8 mouse cellular contexts compared by ENCODE assay signal in genomic region chr2:118901175-118902031, GRCm38 (mm10). TPM values are rescaled to one million over a fixed set of nuclear protein-coding genes. Genes with fewer than 3 reads are reported as not detected.
A peak's percentile ranks its signal among the peaks of the same experiment; 100 is the strongest.
DNase-seq lines count a peak whose midpoint lies in the region; ATAC-seq and TF ChIP-seq lines count a peak whose summit lies in the region.

No protein-coding gene starts in this region.

- peak; percentile 94 for ATAC-seq in forebrain, postnatal 0 days
- peak; percentile 94 for ATAC-seq in lung, embryonic 16.5 days (ENCODE audit: low read depth)

- peak; percentile 97 for DNase-seq in MEL (ENCODE audit: low read depth, low spot score)
- DNase-seq in cerebellum, adult 2 months: peak; percentile 98 to 99
- DNase-seq in forebrain, postnatal 0 days: peak; percentile 96
- DNase-seq in heart, postnatal 4 days: peak; percentile 98
- peak; percentile 82 for DNase-seq in layer of hippocampus, adult 9-10 months (ENCODE audit: low spot score)
- DNase-seq in ovary, postnatal 10 days (ENCODE audit: low spot score): peak; percentile 93
- peak; percentile 97 for DNase-seq in thymus, postnatal 10 days (ENCODE audit: low spot score in 2 of 2)

- H3K36me3 ChIP-seq in MEL (ENCODE audit: control insufficient read depth in 1 of 2, insufficient read depth in 2 of 2, low read length in 2 of 2): peaks cover 0 to 24% of the 10 kb centered on the region in 2 experiments; a peak in 2 of 4 replicates
- no peaks in the 10 kb centered on the region for H3K36me3 ChIP-seq in forebrain, postnatal 0 days (ENCODE audit: insufficient read depth)
- H3K36me3 ChIP-seq in lung, embryonic 16.5 days (ENCODE audit: control insufficient read depth, insufficient read depth, low read length): no peaks in the 10 kb centered on the region

- TF ChIP-seq RAD21 in MEL (IDR thresholded peaks at IDR 0.05; ENCODE audit: low read depth, low read length): no peak

- TF ChIP-seq CTCF in MEL (IDR thresholded peaks at IDR 0.05 in 2 of 3, conservative IDR thresholded peaks at IDR 0.05 in 1 of 3; ENCODE audit: control insufficient read depth in 1 of 3, insufficient read depth in 1 of 3, low read depth in 2 of 3, low read length in 3 of 3, poor library complexity in 1 of 3, severe bottlenecking in 1 of 3): peak in 1 of 3 experiments; percentile 35; a peak in 2 of 6 replicates
- TF ChIP-seq CTCF in cerebellum, adult 2 months (IDR thresholded peaks at IDR 0.05; ENCODE audit: borderline replicate concordance, insufficient read depth, low read depth, low read length): no peak
- TF ChIP-seq CTCF in forebrain, postnatal 0 days (IDR thresholded peaks at IDR 0.05; ENCODE audit: low read depth): no peak; the same call in 1 of the 2 replicates

- H3K27ac ChIP-seq in MEL (ENCODE audit: control insufficient read depth, low read depth, low read length): peak overlapping the region; percentile 45
- H3K27ac ChIP-seq in cerebellum, adult 2 months (ENCODE audit: insufficient read depth, low read length): peak overlapping the region; percentile 77
- peak overlapping the region; percentile 88 for H3K27ac ChIP-seq in forebrain, postnatal 0 days (ENCODE audit: low read depth, low read length)
- H3K27ac ChIP-seq in lung, embryonic 16.5 days (ENCODE audit: low read length): peak overlapping the region; percentile 59

- H3K79me2 ChIP-seq in MEL (ENCODE audit: control insufficient read depth, insufficient read depth, low read length, poor library complexity): peaks cover 35% of the 10 kb centered on the region

- H3K9ac ChIP-seq in MEL (ENCODE audit: control insufficient read depth, low read depth, low read length, poor library complexity, severe bottlenecking): peak overlapping the region; percentile 96
- peak overlapping the region; percentile 80 for H3K9ac ChIP-seq in forebrain, postnatal 0 days
- H3K9ac ChIP-seq in lung, embryonic 16.5 days (ENCODE audit: low read length): peak overlapping the region; percentile 81

- no peaks in the 10 kb centered on the region for H3K9me3 ChIP-seq in MEL (replicated peaks; ENCODE audit: insufficient read depth, low read length)
- no peaks in the 10 kb centered on the region for H3K9me3 ChIP-seq in forebrain, postnatal 0 days (ENCODE audit: low read length)
- no peaks in the 10 kb centered on the region for H3K9me3 ChIP-seq in lung, embryonic 16.5 days (ENCODE audit: control insufficient read depth, low read length)

- peaks cover 3 to 38% of the 10 kb centered on the region in 2 experiments for H3K4me1 ChIP-seq in MEL (ENCODE audit: control insufficient read depth in 1 of 2, insufficient read depth in 2 of 2, low read length in 2 of 2)
- peaks cover 25% of the 10 kb centered on the region for H3K4me1 ChIP-seq in cerebellum, adult 2 months (ENCODE audit: control insufficient read depth, insufficient read depth, low read length)
- peaks cover 32% of the 10 kb centered on the region for H3K4me1 ChIP-seq in forebrain, postnatal 0 days (ENCODE audit: insufficient read depth)
- peaks cover 32% of the 10 kb centered on the region for H3K4me1 ChIP-seq in lung, embryonic 16.5 days (replicated peaks; ENCODE audit: control insufficient read depth, insufficient read depth, low read length)

- peak overlapping the region; percentile 94 for H3K4me2 ChIP-seq in forebrain, postnatal 0 days (ENCODE audit: low read depth)
- H3K4me2 ChIP-seq in lung, embryonic 16.5 days (ENCODE audit: low read depth, low read length): peak overlapping the region; percentile 97

- TF ChIP-seq EP300 in MEL (IDR thresholded peaks at IDR 0.05; ENCODE audit: low read depth in 1 of 2, low read length in 2 of 2): no peak

- peak; percentile 24 to 56; a peak in 1 of 4 replicates for TF ChIP-seq POLR2A in MEL (IDR thresholded peaks at IDR 0.05; ENCODE audit: control insufficient read depth in 1 of 2, insufficient read depth in 1 of 2, low read depth in 1 of 2, low read length in 2 of 2, poor library complexity in 1 of 2)
- TF ChIP-seq POLR2A in cerebellum, adult 2 months (IDR thresholded peaks at IDR 0.05; ENCODE audit: borderline replicate concordance, insufficient read depth, low read length): 0 out of 2 replicates have a peak, but pooled peaks have one; percentile 27

- H3K4me3 ChIP-seq in MEL (ENCODE audit: control insufficient read depth in 1 of 2, insufficient read depth in 1 of 2, low read depth in 2 of 2, low read length in 2 of 2): peak overlapping the region; percentile 86 to 99
- peak overlapping the region; percentile 72 for H3K4me3 ChIP-seq in cerebellum, adult 2 months (replicated peaks; ENCODE audit: insufficient read depth, low read depth, low read length)
- peak overlapping the region; percentile 90 for H3K4me3 ChIP-seq in forebrain, postnatal 0 days (ENCODE audit: low read depth, low read length)
- H3K4me3 ChIP-seq in lung, embryonic 16.5 days (ENCODE audit: low read length): peak overlapping the region; percentile 86

- 1% methylated on average over 72 of the region's 120 CpGs for WGBS in cerebellum, adult 2 months
- 3% methylated on average over 82 of the region's 120 CpGs for WGBS in forebrain, postnatal 0 days
- under 1% methylated on average over 56 of the region's 120 CpGs for WGBS in lung, embryonic 16.5 days

- no peaks in the 10 kb centered on the region; a peak in 1 of 4 replicates for H3K27me3 ChIP-seq in MEL (ENCODE audit: control insufficient read depth in 1 of 2, insufficient read depth in 2 of 2, low read length in 2 of 2)
- H3K27me3 ChIP-seq in cerebellum, adult 2 months (ENCODE audit: control insufficient read depth, insufficient read depth, low read length): no peaks in the 10 kb centered on the region
- H3K27me3 ChIP-seq in forebrain, postnatal 0 days (ENCODE audit: insufficient read depth, low read length): peaks cover 38% of the 10 kb centered on the region
- peaks cover 35% of the 10 kb centered on the region for H3K27me3 ChIP-seq in lung, embryonic 16.5 days (ENCODE audit: control insufficient read depth, insufficient read depth, low read depth, low read length)

TF ChIP-seq in MEL, 35 proteins besides CTCF, POLR2A, EP300 and RAD21 (continues in another document):
- TF ChIP-seq CHD2 (IDR thresholded peaks at IDR 0.05; ENCODE audit: low read length) (peak; percentile 30; the same call in 1 of the 2 replicates), MXI1 (IDR thresholded peaks at IDR 0.05; ENCODE audit: low read depth, low read length) (peak; percentile 60), JUND (IDR thresholded peaks at IDR 0.05; ENCODE audit: low read depth, low read length) (no peak), BHLHE40 (IDR thresholded peaks at IDR 0.05; ENCODE audit: borderline replicate concordance, low read depth, low read length) (no peak), ELF1 (IDR thresholded peaks at IDR 0.05; ENCODE audit: low read depth, low read length) (peak; percentile 90), KAT2A (conservative IDR thresholded peaks at IDR 0.05; ENCODE audit: low read depth, low read length) (no peak), NRF1 (IDR thresholded peaks at IDR 0.05; ENCODE audit: insufficient read depth, low read depth, low read length, poor library complexity, severe bottlenecking) (peak; percentile 32; the same call in 1 of the 2 replicates), POLR2AphosphoS5 (IDR thresholded peaks at IDR 0.05; ENCODE audit: borderline replicate concordance, low read depth, low read length) (no peak), POLR2AphosphoS2 (IDR thresholded peaks at IDR 0.05; ENCODE audit: low read length) (no peak), SIN3A (IDR thresholded peaks at IDR 0.05; ENCODE audit: low read length) (no peak), MAX (IDR thresholded peaks at IDR 0.05; ENCODE audit: low read length) (no peak), NELFE (IDR thresholded peaks at IDR 0.05; ENCODE audit: low read depth, low read length) (peak; percentile 65; the same call in 1 of the 2 replicates), UBTF (IDR thresholded peaks at IDR 0.05; ENCODE audit: borderline replicate concordance, insufficient read depth, low read depth, low read length) (peak; percentile 73; the same call in 1 of the 2 replicates), MYB (IDR thresholded peaks at IDR 0.05; ENCODE audit: low read depth, low read length) (no peak), HCFC1 (IDR thresholded peaks at IDR 0.05; ENCODE audit: low read depth, low read length) (peak; percentile 71), MAZ (IDR thresholded peaks at IDR 0.05; ENCODE audit: low read depth, low read length) (peak; percentile 51; the same call in 1 of the 2 replicates), TAL1 (IDR thresholded peaks at IDR 0.05; ENCODE audit: low read length) (no peak), ZC3H11A (IDR thresholded peaks at IDR 0.05; ENCODE audit: low read depth, low read length) (no peak)

RNA-seq across cellular contexts. Expression of gene Bahd1, which starts 1.2 kb away (rescaled TPM):
- total RNA-seq in MEL (2012; rRNA removed): 8.0 and 9.5 TPM in 2 replicates
- polyA plus RNA-seq in MEL (2012; ENCODE audit: insufficient read depth in 1 of 2, insufficient read length in 2 of 2, low read depth in 1 of 2, low replicate concordance in 2 of 2, missing spikeins in 1 of 2): 10 to 100 TPM in 1 of 2 experiments, not detected in 1; 24.7 TPM
- polyA plus RNA-seq in cerebellum, adult 2 months (2012; rRNA removed): 16.6 and 16.7 TPM in 2 replicates
- 18.0 and 19.9 TPM in 2 replicates for total RNA-seq in forebrain, postnatal 0 days (2014; rRNA removed)
- 4.6 and 5.1 TPM in 2 replicates for polyA plus RNA-seq in forebrain, postnatal 0 days (2015; fragmentation: Nextera tagmentation; extraction: Ambion mirVana)
- total RNA-seq in heart, postnatal 4 days (2021): 10 to 100 TPM in 1 of 2 experiments, 1 to 10 TPM in 1; 9.6 to 10.3 TPM
- polyA plus RNA-seq in lung, embryonic 16.5 days (2015; fragmentation: Nextera tagmentation; extraction: Ambion mirVana): 2.8 and 3.3 TPM in 2 replicates

RNA-seq across cellular contexts. Expression of gene Chst14, which starts 24.9 kb away (rescaled TPM):
- 2.1 and 2.2 TPM in 2 replicates for total RNA-seq in MEL (2012; rRNA removed)
- 1 to 10 TPM in 1 of 2 experiments, not detected in 1; 5.0 TPM for polyA plus RNA-seq in MEL (2012; ENCODE audit: insufficient read depth in 1 of 2, insufficient read length in 2 of 2, low read depth in 1 of 2, low replicate concordance in 2 of 2, missing spikeins in 1 of 2)
- polyA plus RNA-seq in cerebellum, adult 2 months (2012; rRNA removed): 4.2 and 4.4 TPM in 2 replicates
- 2.9 and 4.0 TPM in 2 replicates for total RNA-seq in forebrain, postnatal 0 days (2014; rRNA removed)
- 3.6 and 3.9 TPM in 2 replicates for polyA plus RNA-seq in forebrain, postnatal 0 days (2015; fragmentation: Nextera tagmentation; extraction: Ambion mirVana)
- total RNA-seq in heart, postnatal 4 days (2021): 10 to 100 TPM; 15.0 to 15.4 TPM
- polyA plus RNA-seq in lung, embryonic 16.5 days (2015; fragmentation: Nextera tagmentation; extraction: Ambion mirVana): 28.6 and 29.4 TPM in 2 replicates

RNA-seq across cellular contexts. Expression of gene Ivd, which starts 39.6 kb away (rescaled TPM):
- total RNA-seq in MEL (2012; rRNA removed): 17.1 and 21.2 TPM in 2 replicates
- polyA plus RNA-seq in MEL (2012; ENCODE audit: insufficient read depth in 1 of 2, insufficient read length in 2 of 2, low read depth in 1 of 2, low replicate concordance in 2 of 2, missing spikeins in 1 of 2): 10 to 100 TPM in 1 of 2 experiments, not detected in 1; 33.4 TPM
- polyA plus RNA-seq in cerebellum, adult 2 months (2012; rRNA removed): 128 and 134 TPM in 2 replicates
- 49.0 and 50.5 TPM in 2 replicates for total RNA-seq in forebrain, postnatal 0 days (2014; rRNA removed)
- polyA plus RNA-seq in forebrain, postnatal 0 days (2015; fragmentation: Nextera tagmentation; extraction: Ambion mirVana): 42.9 and 45.8 TPM in 2 replicates
- total RNA-seq in heart, postnatal 4 days (2021): 10 to 100 TPM; 92.0 to 92.6 TPM
- polyA plus RNA-seq in lung, embryonic 16.5 days (2015; fragmentation: Nextera tagmentation; extraction: Ambion mirVana): 77.9 and 94.5 TPM in 2 replicates

Comparison
In these comparisons a context has a peak if more than half of its experiments do, and no peak if none do; other contexts are left out.
1. Peak in every context shown above with its lines: DNase-seq, ATAC-seq, H3K4me3 ChIP-seq and H3K27ac ChIP-seq.